Mouse (Mus musculus) layer of hippocampus, postnatal 10 days (tissue): ENCODE measurements around the gene Gm10721. TPM values are rescaled to one million over a fixed set of nuclear protein-coding genes. Genes with fewer than 3 reads are reported as not detected.
"Not testable (repeated sequence)": the region's sequence is repeated elsewhere in the genome, so short reads cannot be mapped to it uniquely, and the experiment has no call there.

Experiments used
- DNase-seq, 2 experiments: peaks; one replicate each; pipeline ENCODE4 v3.0.0; 2021; ENCODE audit warnings: low spot score in 2 of 2
- long read RNA-seq: library from polyadenylated mRNA; stranded (forward); transcript quantifications from one replicate; pipeline ENCODE4 v2.0.0, GENCODE M21; 2023
- total RNA-seq, 2 experiments: library from RNA; stranded (reverse); gene quantifications; 2 replicates each; pipeline ENCODE4 v1.2.3; 2021

Gm10721 gene
- total RNA-seq, result 1 to 10 TPM in 1 of 2 experiments, not detected in 1; 1.3 TPM
- long read RNA-seq, result 0 reads

DNA sequence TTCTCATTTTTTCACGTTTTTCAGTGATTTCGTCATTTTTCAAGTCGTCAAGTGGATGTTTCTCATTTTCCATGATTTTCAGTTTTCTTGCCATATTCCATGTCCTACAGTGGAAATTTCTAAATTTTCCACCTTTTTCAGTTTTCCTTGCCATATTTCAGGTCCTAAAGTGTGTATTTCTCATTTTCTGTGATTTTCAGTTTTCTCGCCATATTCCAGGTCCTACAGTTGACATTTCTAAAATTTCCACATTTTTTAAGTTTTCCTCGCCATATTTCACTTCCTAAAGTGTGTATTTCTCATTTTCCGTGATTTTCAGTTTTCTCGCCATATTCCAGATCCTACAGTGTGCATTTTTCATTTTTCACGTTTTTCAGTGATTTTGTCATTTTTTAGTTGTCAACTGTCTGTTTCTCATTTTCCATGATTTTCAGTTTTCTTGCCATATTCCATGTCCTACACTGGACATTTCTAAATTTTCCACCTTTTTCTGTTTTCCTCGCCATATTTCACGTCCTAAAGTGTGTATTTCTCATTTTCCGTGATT is at the start of gene Gm10721:
Gene Gm10721, plus strand, starts transcription at position 408 of the 547 bp plus-strand sequence.
- not testable (repeated sequence) for DNase-seq

DNA sequence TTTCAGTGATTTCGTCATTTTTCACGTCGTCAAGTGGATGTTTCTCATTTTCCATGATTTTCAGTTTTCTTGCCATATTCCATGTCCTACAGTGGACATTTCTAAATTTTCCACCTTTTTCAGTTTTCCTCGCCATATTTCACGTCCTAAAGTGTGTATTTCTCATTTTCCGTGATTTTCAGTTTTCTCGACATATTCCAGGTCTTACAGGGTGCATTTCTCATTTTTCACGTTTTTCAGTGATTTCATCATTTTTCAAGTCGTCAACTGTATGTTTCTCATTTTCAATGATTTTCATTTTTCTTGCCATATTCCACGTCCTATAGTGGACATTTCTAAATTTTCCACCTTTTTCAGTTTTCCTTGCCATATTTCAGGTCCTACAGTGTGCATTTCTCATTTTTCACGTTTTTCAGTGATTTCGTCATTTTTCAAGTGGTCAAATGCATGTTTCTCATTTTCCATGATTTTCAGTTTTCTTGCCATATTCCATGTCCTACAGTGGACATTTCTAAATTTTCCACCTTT is 12.4 kb upstream of the Gm10721 start, which contains the start of gene Gm10722:
Gene Gm10722, plus strand, starts transcription at position 478 of the 528 bp plus-strand sequence.
- peak; percentile 14 to 23 for DNase-seq

DNA sequence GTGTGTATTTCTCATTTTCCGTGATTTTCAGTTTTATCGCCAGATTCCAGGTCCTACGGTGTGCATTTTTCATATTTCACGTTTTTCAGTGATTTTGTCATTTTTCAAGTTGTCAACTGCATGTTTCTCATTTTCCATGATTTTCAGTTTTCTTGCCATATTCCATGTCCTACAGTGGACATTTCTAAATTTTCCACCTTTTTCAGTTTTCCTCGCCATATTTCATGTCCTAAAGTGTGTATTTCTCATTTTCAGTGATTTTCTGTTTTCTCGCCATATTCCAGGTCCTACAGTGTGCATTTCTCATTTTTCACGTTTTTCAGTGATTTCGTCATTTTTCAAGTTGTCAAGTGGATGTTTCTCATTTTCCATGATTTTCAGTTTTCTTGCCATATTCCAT is 11.9 kb upstream of the Gm10721 start:
- DNase-seq, result peak; percentile 8 to 14

DNA sequence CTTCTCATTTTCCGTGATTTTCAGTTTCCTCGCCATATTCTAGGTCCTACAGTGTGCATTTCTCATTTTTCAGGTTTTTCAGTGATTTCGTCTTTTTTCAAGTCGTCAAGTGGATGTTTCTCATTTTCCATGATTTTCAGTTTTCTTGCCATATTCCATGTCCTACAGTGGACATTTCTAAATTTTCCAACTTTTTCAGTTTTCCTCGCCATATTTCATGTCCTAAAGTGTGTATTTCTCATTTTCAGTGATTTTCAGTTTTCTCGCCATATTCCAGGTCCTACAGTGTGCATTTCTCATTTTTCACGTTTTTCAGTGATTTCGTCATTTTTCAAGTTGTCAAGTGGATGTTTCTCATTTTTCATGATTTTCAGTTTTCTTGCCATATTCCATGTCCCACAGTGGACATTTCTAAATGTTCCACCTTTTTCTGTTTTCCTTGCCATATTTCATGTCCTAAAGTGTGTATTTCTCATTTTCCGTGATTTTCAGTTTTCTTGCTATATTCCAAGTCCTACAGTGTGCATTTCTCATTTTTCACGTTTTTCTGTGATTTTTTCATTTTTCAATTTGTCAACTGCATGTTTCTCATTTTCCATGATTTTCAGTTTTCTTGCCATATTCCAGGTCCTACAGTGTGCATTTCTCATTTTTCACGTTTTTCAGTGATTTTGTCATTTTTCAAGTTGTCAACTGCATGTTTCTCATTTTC is 10.8 kb upstream of the Gm10721 start:
- DNase-seq, result peak; percentile 98

DNA sequence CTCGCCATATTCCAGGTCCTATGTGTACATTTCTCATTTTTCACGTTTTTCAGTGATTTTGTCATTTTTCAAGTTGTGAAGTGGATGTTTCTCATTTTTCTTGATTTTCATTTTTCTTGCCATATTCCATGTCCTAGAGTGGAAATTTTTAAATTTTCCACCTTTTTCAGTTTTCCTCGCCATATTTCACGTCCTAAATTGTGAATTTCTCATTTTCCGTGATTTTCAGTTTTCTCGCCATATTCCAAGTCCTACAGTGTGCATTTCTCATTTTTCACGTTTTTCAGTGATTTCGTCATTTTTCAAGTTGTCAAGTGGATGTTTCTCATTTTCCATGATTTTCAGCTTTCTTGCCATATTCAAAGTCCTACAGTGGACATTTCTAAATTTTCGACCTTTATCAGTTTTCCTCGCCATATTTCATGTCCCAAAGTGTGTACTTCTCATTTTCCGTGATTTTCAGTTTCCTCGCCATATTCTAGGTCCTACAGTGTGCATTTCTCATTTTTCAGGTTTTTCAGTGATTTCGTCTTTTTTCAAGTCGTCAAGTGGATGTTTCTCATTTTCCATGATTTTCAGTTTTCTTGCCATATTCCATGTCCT is 10.0 kb upstream of the Gm10721 start, which contains the start of gene Gm11168:
Gene Gm11168, plus strand, starts transcription at position 553 of the 603 bp plus-strand sequence.
- not testable (repeated sequence) for DNase-seq

DNA sequence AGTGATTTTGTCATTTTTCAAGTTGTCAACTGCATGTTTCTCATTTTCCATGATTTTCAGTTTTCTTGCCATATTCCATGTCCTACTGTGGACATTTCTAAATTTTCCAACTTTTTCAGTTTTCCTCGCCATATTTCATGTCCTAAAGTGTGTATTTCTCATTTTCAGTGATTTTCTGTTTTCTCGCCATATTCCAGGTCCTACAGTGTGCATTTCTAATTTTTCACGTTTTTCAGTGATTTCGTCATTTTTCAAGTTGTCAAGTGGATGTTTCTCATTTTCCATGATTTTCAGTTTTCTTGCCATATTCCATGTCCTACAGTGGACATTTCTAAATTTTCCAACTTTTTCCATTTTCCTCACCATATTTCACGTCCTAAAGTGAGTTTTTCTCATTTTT is 6.8 kb upstream of the Gm10721 start:
- DNase-seq, result not testable (repeated sequence)

DNA sequence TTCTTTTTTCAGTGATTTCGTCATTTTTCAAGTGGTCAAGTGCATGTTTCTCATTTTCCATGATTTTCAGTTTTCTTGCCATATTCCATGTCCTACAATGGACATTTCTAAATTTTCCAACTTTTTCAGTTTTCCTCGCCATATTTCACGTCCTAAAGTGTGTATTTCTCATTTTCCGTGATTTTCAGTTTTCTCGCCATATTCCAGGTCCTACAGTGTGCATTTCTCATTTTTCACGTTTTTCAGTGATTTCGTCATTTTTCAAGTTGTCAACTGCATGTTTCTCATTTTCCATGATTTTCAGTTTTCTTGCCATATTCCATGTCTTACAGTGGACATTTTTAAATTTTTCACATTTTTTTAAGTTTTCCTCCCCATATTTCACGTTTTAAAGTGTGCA is 6.3 kb upstream of the Gm10721 start:
- peak; percentile 94 to 96 for DNase-seq

DNA sequence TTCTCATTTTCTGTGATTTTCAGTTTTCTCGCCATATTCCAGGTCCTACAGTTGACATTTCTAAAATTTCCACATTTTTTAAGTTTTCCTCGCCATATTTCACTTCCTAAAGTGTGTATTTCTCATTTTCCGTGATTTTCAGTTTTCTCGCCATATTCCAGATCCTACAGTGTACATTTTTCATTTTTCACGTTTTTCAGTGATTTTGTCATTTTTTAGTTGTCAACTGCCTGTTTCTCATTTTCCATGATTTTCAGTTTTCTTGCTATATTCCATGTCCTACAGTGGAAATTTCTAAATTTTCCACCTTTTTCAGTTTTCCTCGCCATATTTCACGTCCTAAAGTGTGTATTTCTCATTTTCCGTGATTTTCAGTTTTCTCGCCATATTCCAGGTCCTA is 5.7 kb upstream of the Gm10721 start:
- DNase-seq, result not testable (repeated sequence)

DNA sequence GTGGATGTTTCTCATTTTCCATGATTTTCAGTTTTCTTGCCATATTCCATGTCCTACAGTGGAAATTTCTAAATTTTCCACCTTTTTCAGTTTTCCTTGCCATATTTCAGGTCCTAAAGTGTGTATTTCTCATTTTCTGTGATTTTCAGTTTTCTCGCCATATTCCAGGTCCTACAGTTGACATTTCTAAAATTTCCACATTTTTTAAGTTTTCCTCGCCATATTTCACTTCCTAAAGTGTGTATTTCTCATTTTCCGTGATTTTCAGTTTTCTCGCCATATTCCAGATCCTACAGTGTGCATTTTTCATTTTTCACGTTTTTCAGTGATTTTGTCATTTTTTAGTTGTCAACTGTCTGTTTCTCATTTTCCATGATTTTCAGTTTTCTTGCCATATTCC is 3.6 kb upstream of the Gm10721 start:
- DNase-seq, result not testable (repeated sequence)

DNA sequence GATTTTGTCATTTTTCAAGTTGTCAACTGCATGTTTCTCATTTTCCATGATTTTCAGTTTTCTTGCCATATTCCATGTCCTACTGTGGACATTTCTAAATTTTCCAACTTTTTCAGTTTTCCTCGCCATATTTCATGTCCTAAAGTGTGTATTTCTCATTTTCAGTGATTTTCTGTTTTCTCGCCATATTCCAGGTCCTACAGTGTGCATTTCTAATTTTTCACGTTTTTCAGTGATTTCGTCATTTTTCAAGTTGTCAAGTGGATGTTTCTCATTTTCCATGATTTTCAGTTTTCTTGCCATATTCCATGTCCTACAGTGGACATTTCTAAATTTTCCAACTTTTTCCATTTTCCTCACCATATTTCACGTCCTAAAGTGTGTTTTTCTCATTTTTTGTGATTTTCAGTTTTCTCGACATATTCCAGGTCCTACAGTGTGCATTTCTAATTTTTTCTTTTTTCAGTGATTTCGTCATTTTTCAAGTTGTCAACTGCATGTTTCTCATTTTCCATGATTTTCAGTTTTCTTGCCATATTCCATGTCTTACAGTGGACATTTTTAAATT is 802 bp upstream of the Gm10721 start:
- not testable (repeated sequence) for DNase-seq

DNA sequence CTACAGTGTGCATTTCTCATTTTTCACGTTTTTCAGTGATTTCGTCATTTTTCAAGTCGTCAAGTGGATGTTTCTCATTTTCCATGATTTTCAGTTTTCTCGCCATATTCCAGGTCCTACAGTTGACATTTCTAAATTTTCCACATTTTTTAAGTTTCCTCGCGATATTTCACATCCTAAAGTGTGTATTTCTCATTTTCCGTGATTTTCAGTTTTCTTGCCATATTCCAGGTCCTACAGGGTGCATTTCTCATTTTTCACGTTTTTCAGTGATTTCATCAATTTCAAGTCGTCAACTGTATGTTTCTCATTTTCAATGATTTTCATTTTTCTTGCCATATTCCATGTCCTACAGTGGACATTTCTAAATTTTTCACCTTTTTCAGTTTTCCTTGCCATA is 2.4 kb downstream of the Gm10721 start, which contains the start of gene Gm10720:
Gene Gm10720, plus strand, starts transcription at position 301 of the 400 bp plus-strand sequence.
- not testable (repeated sequence) for DNase-seq

DNA sequence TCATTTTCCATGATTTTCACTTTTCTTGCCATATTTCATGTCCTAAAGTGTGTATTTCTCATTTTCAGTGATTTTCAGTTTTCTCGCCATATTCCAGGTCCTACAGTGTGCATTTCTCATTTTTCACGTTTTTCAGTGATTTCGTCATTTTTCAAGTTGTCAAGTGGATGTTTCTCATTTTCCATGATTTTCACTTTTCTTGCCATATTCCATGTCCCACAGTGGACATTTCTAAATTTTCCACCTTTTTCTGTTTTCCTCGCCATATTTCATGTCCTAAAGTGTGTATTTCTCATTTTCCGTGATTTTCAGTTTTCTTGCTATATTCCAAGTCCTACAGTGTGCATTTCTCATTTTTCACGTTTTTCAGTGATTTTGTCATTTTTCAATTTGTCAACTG is 3.0 kb downstream of the Gm10721 start:
- DNase-seq, result not testable (repeated sequence)

DNA sequence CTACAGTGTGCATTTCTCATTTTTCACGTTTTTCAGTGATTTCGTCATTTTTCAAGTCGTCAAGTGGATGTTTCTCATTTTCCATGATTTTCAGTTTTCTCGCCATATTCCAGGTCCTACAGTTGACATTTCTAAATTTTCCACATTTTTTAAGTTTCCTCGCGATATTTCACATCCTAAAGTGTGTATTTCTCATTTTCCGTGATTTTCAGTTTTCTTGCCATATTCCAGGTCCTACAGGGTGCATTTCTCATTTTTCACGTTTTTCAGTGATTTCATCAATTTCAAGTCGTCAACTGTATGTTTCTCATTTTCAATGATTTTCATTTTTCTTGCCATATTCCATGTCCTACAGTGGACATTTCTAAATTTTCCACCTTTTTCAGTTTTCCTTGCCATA is 4.2 kb downstream of the Gm10721 start, which contains the start of gene Gm10719:
Gene Gm10719, plus strand, starts transcription at position 301 of the 400 bp plus-strand sequence.
- not testable (repeated sequence) for DNase-seq

DNA sequence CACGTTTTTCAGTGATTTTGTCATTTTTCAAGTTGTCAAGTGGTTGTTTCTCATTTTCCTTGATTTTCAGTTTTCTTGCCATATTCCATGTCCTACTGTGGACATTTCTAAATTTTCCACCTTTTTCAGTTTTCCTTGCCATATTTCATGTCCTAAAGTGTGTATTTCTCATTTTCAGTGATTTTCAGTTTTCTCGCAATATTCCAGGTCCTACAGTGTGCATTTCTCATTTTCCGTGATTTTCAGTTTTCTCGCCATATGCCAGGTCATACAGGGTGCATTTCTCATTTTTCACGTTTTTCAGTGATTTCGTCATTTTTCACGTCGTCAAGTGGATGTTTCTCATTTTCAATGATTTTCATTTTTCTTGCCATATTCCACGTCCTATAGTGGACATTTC is 6.0 kb downstream of the Gm10721 start:
- DNase-seq, result peak; percentile 4 to 13

DNA sequence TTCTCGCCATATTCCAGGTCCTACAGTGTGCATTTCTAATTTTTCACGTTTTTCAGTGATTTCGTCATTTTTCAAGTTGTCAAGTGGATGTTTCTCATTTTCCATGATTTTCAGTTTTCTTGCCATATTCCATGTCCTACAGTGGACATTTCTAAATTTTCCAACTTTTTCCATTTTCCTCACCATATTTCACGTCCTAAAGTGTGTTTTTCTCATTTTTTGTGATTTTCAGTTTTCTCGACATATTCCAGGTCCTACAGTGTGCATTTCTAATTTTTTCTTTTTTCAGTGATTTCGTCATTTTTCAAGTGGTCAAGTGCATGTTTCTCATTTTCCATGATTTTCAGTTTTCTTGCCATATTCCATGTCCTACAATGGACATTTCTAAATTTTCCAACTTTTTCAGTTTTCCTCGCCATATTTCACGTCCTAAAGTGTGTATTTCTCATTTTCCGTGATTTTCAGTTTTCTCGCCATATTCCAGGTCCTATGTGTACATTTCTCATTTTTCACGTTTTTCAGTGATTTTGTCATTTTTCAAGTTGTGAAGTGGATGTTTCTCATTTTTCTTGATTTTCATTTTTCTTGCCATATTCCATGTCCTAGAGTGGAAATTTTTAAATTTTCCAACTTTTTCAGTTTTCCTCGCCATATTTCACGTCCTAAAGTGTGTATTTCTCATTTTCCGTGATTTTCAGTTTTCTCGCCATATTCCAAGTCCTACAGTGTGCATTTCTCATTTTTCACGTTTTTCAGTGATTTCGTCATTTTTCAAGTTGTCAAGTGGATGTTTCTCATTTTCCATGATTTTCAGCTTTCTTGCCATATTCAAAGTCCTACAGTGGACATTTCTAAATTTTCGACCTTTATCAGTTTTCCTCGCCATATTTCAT is 7.1 kb downstream of the Gm10721 start:
- peak; percentile 37 to 58 for DNase-seq

DNA sequence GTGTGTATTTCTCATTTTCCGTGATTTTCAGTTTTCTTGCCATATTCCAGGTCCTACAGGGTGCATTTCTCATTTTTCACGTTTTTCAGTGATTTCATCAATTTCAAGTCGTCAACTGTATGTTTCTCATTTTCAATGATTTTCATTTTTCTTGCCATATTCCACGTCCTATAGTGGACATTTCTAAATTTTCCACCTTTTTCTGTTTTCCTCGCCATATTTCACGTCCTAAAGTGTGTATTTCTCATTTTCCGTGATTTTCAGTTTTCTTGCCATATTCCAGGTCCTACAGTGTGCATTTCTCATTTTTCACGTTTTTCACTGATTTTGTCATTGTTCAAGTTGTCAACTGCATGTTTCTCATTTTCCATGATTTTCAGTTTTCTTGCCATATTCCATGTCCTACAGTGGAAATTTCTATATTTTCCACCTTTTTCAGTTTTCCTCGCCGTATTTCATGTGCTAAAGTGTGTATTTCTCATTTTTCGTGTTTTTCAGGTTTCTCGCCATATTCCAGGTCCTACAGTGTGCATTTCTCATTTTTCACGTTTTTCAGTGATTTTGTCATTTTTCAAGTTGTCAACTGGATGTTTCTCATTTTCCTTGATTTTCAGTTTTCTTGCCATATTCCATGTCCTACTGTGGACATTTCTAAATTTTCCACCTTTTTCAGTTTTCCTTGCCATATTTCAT is 9.5 kb downstream of the Gm10721 start:
- peak; percentile 65 to 70 for DNase-seq

DNA sequence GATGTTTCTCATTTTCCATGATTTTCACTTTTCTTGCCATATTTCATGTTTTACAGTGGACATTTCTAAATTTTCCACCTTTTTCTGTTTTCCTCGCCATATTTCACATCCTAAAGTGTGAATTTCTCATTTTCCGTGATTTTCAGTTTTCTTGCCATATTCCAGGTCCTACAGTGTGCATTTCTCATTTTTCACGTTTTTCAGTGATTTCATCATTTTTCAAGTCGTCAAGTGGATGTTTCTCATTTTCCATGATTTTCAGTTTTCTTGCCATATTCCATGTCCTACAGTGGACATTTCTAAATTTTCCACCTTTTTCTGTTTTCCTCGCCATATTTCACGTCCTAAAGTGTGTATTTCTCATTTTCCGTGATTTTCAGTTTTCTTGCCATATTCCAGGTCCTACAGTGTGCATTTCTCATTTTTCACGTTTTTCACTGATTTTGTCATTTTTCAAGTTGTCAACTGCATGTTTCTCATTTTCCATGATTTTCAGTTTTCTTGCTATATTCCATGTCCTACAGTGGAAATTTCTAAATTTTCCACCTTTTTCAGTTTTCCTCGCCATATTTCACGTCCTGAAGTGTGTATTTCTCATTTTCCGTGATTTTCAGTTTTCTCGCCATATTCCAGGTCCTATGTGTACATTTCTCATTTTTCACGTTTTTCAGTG is 10.5 kb downstream of the Gm10721 start, which contains the start of gene Gm10718:
Gene Gm10718, plus strand, starts transcription at position 236 of the 673 bp plus-strand sequence.
- peak; percentile 4 to 14 for DNase-seq

DNA sequence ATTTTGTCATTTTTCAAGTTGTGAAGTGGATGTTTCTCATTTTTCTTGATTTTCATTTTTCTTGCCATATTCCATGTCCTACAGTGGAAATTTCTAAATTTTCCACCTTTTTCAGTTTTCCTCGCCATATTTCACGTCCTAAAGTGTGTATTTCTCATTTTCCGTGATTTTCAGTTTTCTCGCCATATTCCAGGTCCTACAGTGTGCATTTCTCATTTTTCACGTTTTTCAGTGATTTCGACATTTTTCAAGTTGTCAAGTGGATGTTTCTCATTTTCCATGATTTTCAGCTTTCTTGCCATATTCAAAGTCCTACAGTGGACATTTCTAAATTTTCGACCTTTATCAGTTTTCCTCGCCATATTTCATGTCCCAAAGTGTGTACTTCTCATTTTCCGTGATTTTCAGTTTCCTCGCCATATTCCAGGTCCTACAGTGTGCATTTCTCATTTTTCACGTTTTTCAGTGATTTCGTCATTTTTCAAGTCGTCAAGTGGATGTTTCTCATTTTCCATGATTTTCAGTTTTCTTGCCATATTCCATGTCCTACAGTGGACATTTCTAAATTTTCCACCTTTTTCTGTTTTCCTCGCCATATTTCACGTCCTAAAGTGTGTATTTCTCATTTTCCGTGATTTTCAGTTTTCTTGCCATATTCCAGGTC is 11.2 kb downstream of the Gm10721 start:
- peak; percentile 80 to 81 for DNase-seq
